Comparison of ENCODE assay signal across 8 mouse cellular contexts in the genomic region with DNA sequence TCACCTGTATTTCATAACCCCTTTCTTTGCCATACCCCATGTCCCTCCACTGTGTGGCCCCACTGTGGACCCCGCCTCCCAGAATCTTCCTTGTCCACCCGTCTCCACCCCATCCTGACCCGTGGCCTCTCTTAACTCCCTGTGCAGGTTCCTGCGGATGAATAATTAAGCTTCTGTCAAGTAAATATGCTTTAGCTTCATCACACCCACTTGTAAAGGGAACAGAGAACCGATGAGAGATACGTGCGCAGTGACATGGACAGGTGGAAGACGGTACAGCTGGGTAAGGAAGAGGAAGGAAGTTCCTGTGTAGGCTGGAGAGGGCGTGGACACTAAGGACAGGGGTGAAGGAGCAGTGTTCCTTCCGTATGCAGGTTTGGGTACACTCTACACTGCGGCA. TPM values are rescaled to one million over a fixed set of nuclear protein-coding genes. Genes with fewer than 3 reads are reported as not detected.
A peak's percentile ranks its signal among the peaks of the same experiment; 100 is the strongest.
DNase-seq lines count a peak whose midpoint lies in the region; ATAC-seq lines count a peak whose summit lies in the region.

No protein-coding gene starts in this region.

- peak overlapping the region; percentile 80 for H3K4me3 ChIP-seq in megakaryocyte, embryonic 14.5 days (replicated peaks)
- H3K4me3 ChIP-seq in hindbrain, embryonic 11.5 days (ENCODE audit: low read depth, low read length) = peak overlapping the region; percentile 27
- H3K4me3 ChIP-seq in liver, embryonic 12.5 days = peak overlapping the region; percentile 31
- peak overlapping the region; percentile 50 for H3K4me3 ChIP-seq in neural tube, embryonic 15.5 days (replicated peaks)

- H3K9me3 ChIP-seq in megakaryocyte, embryonic 14.5 days = no peaks in the 10 kb centered on the region
- no peaks in the 10 kb centered on the region for H3K9me3 ChIP-seq in hindbrain, embryonic 11.5 days (ENCODE audit: control insufficient read depth, low read length)
- no peaks in the 10 kb centered on the region for H3K9me3 ChIP-seq in liver, embryonic 12.5 days (replicated peaks)
- no peaks in the 10 kb centered on the region for H3K9me3 ChIP-seq in neural tube, embryonic 15.5 days (replicated peaks)

- H3K4me2 ChIP-seq in hindbrain, embryonic 11.5 days (replicated peaks; ENCODE audit: low read depth, low read length) = peak overlapping the region; percentile 58
- peak overlapping the region; percentile 53 for H3K4me2 ChIP-seq in liver, embryonic 12.5 days
- H3K4me2 ChIP-seq in neural tube, embryonic 15.5 days = peak overlapping the region; percentile 77

- H3K9ac ChIP-seq in hindbrain, embryonic 11.5 days (ENCODE audit: low read depth, low read length) = peak overlapping the region; percentile 28; the same call in 1 of the 2 replicates
- H3K9ac ChIP-seq in liver, embryonic 12.5 days = no peak overlapping the region
- H3K9ac ChIP-seq in neural tube, embryonic 15.5 days (replicated peaks) = peak overlapping the region; percentile 51; the same call in 1 of the 2 replicates

- no peak overlapping the region for H3K27ac ChIP-seq in hindbrain, embryonic 11.5 days (ENCODE audit: low read depth, low read length)
- no peak overlapping the region for H3K27ac ChIP-seq in liver, embryonic 12.5 days
- H3K27ac ChIP-seq in neural tube, embryonic 15.5 days (replicated peaks) = no peak overlapping the region; the same call in 1 of the 2 replicates

- 22% methylated on average over 11 of the region's 11 CpGs for WGBS in hindbrain, embryonic 11.5 days
- WGBS in liver, embryonic 12.5 days (ENCODE audit: insufficient replicate concordance) = 7% methylated on average over 11 of the region's 11 CpGs
- 21% methylated on average over 11 of the region's 11 CpGs for WGBS in neural tube, embryonic 15.5 days

- DNase-seq in hindbrain, embryonic 11.5 days (ENCODE audit: low spot score) = no peak
- no peak for DNase-seq in spleen, adult 12 weeks (ENCODE audit: low spot score)
- DNase-seq in left cerebral cortex, postnatal 14 days (ENCODE audit: low spot score in 2 of 2) = no peak

- intact Hi-C loops in left cerebral cortex, postnatal 14 days (cut with DNase I) = loop anchor here (5.0 to 10.0 kb wide), 2 partner anchors 36 to 1812 kb away; partner anchors contain the start of genes Pglyrp1 and Ppp5c

- peaks cover 47% of the 10 kb centered on the region for H3K4me1 ChIP-seq in megakaryocyte, embryonic 14.5 days
- H3K4me1 ChIP-seq in hindbrain, embryonic 11.5 days (replicated peaks; ENCODE audit: control insufficient read depth, insufficient read depth, low read length) = peaks cover 5% of the 10 kb centered on the region; the same call in 1 of the 2 replicates
- peaks cover 58% of the 10 kb centered on the region for H3K4me1 ChIP-seq in liver, embryonic 12.5 days
- H3K4me1 ChIP-seq in neural tube, embryonic 15.5 days = peaks cover 48% of the 10 kb centered on the region

- no peak for ATAC-seq in megakaryocyte, adult 5-6 weeks (ENCODE audit: poor library complexity, severe bottlenecking)
- ATAC-seq in hindbrain, embryonic 11.5 days (ENCODE audit: low FRiP score) = peak; percentile 41; the same call in 1 of the 2 replicates
- ATAC-seq in liver, embryonic 12.5 days = no peak
- ATAC-seq in neural tube, embryonic 15.5 days (ENCODE audit: low FRiP score) = no peak
- no peak for ATAC-seq in cerebellum, adult (ENCODE audit: insufficient number of reproducible peaks, low FRiP score, low TSS enrichment)

- H3K36me3 ChIP-seq in megakaryocyte, embryonic 14.5 days (replicated peaks; ENCODE audit: low read length) = no peaks in the 10 kb centered on the region
- H3K36me3 ChIP-seq in hindbrain, embryonic 11.5 days (ENCODE audit: control insufficient read depth, insufficient read depth, low read length) = no peaks in the 10 kb centered on the region
- no peaks in the 10 kb centered on the region for H3K36me3 ChIP-seq in liver, embryonic 12.5 days
- no peaks in the 10 kb centered on the region for H3K36me3 ChIP-seq in neural tube, embryonic 15.5 days

- H3K27me3 ChIP-seq in megakaryocyte, embryonic 14.5 days (replicated peaks) = peaks cover 12% of the 10 kb centered on the region
- peaks cover 7% of the 10 kb centered on the region for H3K27me3 ChIP-seq in hindbrain, embryonic 11.5 days (ENCODE audit: control insufficient read depth, insufficient read depth, low read length)
- H3K27me3 ChIP-seq in liver, embryonic 12.5 days (replicated peaks) = peaks cover 32% of the 10 kb centered on the region
- H3K27me3 ChIP-seq in neural tube, embryonic 15.5 days (replicated peaks) = peaks cover 6% of the 10 kb centered on the region; the same call in 1 of the 2 replicates

RNA-seq across cellular contexts. Expression of gene Hif3a, which starts 0.6 kb away (rescaled TPM):
- polyA plus RNA-seq in megakaryocyte, embryonic 14.5 days (2012; ENCODE audit: insufficient read depth, low replicate concordance) = 3.3 and 5.6 TPM in 2 replicates
- total RNA-seq in megakaryocyte, adult 5-6 weeks (2015) = 0.11 and 0.25 TPM in 2 replicates
- total RNA-seq in megakaryocyte, adult 5-6 weeks (2017) = 0.24 TPM in 1 of 2 replicates, not detected in the other
- 4.8 and 4.9 TPM in 2 replicates for polyA plus RNA-seq in hindbrain, embryonic 11.5 days (2014; fragmentation: Nextera tagmentation; extraction: Ambion mirVana)
- polyA plus RNA-seq in liver, embryonic 12.5 days (2016; fragmentation: Nextera tagmentation; extraction: Ambion mirVana) = 21.1 and 22.6 TPM in 2 replicates
- 5.3 and 11.7 TPM in 2 replicates for polyA plus RNA-seq in neural tube, embryonic 15.5 days (2015; fragmentation: Nextera tagmentation; extraction: Ambion mirVana)
- total RNA-seq in left cerebral cortex, postnatal 14 days (2021) = 10 to 100 TPM in 1 of 2 experiments, 1 to 10 TPM in 1; 8.3 to 16.0 TPM

RNA-seq across cellular contexts. Expression of gene Psg16, which starts 11.0 kb away (rescaled TPM):
- not detected in 2 replicates for polyA plus RNA-seq in megakaryocyte, embryonic 14.5 days (2012; ENCODE audit: insufficient read depth, low replicate concordance)
- total RNA-seq in megakaryocyte, adult 5-6 weeks (2015) = 0.04 TPM in 1 of 2 replicates, not detected in the other
- 0.28 TPM in 1 of 2 replicates, not detected in the other for total RNA-seq in megakaryocyte, adult 5-6 weeks (2017)
- polyA plus RNA-seq in hindbrain, embryonic 11.5 days (2014; fragmentation: Nextera tagmentation; extraction: Ambion mirVana) = 0.05 and 0.10 TPM in 2 replicates
- polyA plus RNA-seq in liver, embryonic 12.5 days (2016; fragmentation: Nextera tagmentation; extraction: Ambion mirVana) = 0.06 and 0.13 TPM in 2 replicates
- polyA plus RNA-seq in neural tube, embryonic 15.5 days (2015; fragmentation: Nextera tagmentation; extraction: Ambion mirVana) = 2.7 and 2.9 TPM in 2 replicates
- total RNA-seq in left cerebral cortex, postnatal 14 days (2021) = 1 to 10 TPM; 3.8 to 4.2 TPM

RNA-seq across cellular contexts. Expression of gene Ppp5c, which starts 35.1 kb away (rescaled TPM):
- polyA plus RNA-seq in megakaryocyte, embryonic 14.5 days (2012; ENCODE audit: insufficient read depth, low replicate concordance) = 55.6 and 70.0 TPM in 2 replicates
- 39.9 and 51.4 TPM in 2 replicates for total RNA-seq in megakaryocyte, adult 5-6 weeks (2015)
- 31.6 and 33.1 TPM in 2 replicates for total RNA-seq in megakaryocyte, adult 5-6 weeks (2017)
- polyA plus RNA-seq in hindbrain, embryonic 11.5 days (2014; fragmentation: Nextera tagmentation; extraction: Ambion mirVana) = 96.9 and 97.3 TPM in 2 replicates
- 70.3 and 75.2 TPM in 2 replicates for polyA plus RNA-seq in liver, embryonic 12.5 days (2016; fragmentation: Nextera tagmentation; extraction: Ambion mirVana)
- 128 TPM in 2 replicates for polyA plus RNA-seq in neural tube, embryonic 15.5 days (2015; fragmentation: Nextera tagmentation; extraction: Ambion mirVana)
- total RNA-seq in left cerebral cortex, postnatal 14 days (2021) = 100 to 1,000 TPM; 182 to 185 TPM

Comparison
In these comparisons a context has a peak if more than half of its experiments do, and no peak if none do; other contexts are left out.
1. H3K4me3 ChIP-seq: peak in every context shown above with its lines; median percentile 80 in megakaryocyte, embryonic 14.5 days; 50 in neural tube, embryonic 15.5 days; 31 in liver, embryonic 12.5 days; 27 in hindbrain, embryonic 11.5 days.